Mouse (Mus musculus) liver, postnatal 0 days (tissue): ENCODE results near the gene Rplp0.

Experiments used
- CTCF ChIP-seq: sonication (generic); IDR thresholded peaks from 2 replicates; pipeline ENCODE4 v1.5.1; 2016; ENCODE audit warnings: antibody characterized with exemption, low read depth
- EP300 ChIP-seq: IDR thresholded peaks from 2 replicates; pipeline ENCODE4 v1.6.1; 2016; ENCODE audit warnings: antibody characterized with exemption, low read depth, mild to moderate bottlenecking

GRCm38 (mm10) chr5:115565403-115565802 lies 6.1 kb downstream of the Rplp0 start:
- TF ChIP-seq CTCF (no peak), EP300 (no peak)
